Mouse (Mus musculus): ENCODE data around the gene Napepld. TPM values are rescaled to one million over a fixed set of nuclear protein-coding genes. Genes with fewer than 3 reads are reported as not detected.

The Napepld gene
- polyA plus RNA-seq, 1 experiment from 2014 or later, result 3.4 TPM

GRCm38 (mm10) chr5:21658623-21659395 is 42.4 kb downstream of the Napepld start:
- Histone ChIP-seq H3K27me3 (replicated peaks) (no peaks in the 10 kb centered on the region), H3K4me3 (replicated peaks) (no peak overlapping the region), H3K9me3 (no peaks in the 10 kb centered on the region), H3K27ac (no peak overlapping the region), H3K4me2 (replicated peaks) (no peak overlapping the region), H3K4me1 (replicated peaks) (peaks cover 4% of the 10 kb centered on the region), H3K36me3 (peaks cover 4% of the 10 kb centered on the region; the same call in 1 of the 2 replicates), H3K9ac (no peak overlapping the region)
- WGBS, result 42% methylated on average over 11 of the region's 11 CpGs
- peak; percentile 88 for ATAC-seq

DNA sequence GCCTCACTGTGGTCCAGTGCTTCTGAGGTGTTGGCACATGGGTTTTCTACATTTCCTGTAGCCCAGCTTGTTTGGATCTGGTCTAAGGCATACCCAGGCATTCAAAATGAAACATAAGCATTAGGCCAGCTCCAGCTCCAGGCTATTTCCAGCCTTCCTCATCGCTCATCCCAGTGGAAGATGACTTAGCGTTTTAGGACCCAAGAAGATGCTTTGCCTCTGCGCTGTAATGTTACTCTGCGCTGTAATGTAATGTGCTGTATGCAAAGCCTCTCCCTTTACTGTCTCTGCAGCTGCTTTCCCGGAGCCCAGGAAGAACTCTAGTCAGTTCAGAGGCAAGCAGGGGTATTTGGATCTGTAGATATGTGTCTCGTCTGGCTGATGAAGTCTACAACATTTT is 43.2 kb downstream of the Napepld start:
- H3K4me3 ChIP-seq (replicated peaks), result no peak overlapping the region
- H3K4me2 ChIP-seq (replicated peaks), result no peak overlapping the region
- H3K27me3 ChIP-seq (replicated peaks), result no peaks in the 10 kb centered on the region
- no peak overlapping the region for H3K27ac ChIP-seq
- peaks cover 8% of the 10 kb centered on the region for H3K36me3 ChIP-seq
- WGBS, result 87% methylated on average over 6 of the region's 6 CpGs
- H3K9me3 ChIP-seq, result no peaks in the 10 kb centered on the region
- peaks cover 4% of the 10 kb centered on the region for H3K4me1 ChIP-seq (replicated peaks)
- no peak overlapping the region for H3K9ac ChIP-seq
- ATAC-seq, result no peak

GRCm38 (mm10) chr5:21656912-21657311 is 44.3 kb downstream of the Napepld start:
- peaks cover 13% of the 10 kb centered on the region for H3K36me3 ChIP-seq
- H3K4me2 ChIP-seq (replicated peaks), result no peak overlapping the region
- ATAC-seq, result no peak
- H3K9me3 ChIP-seq, result no peaks in the 10 kb centered on the region
- WGBS, result 88% methylated on average over 9 of the region's 9 CpGs
- H3K27me3 ChIP-seq (replicated peaks), result no peaks in the 10 kb centered on the region
- no peak overlapping the region for H3K27ac ChIP-seq
- H3K9ac ChIP-seq, result no peak overlapping the region
- H3K4me1 ChIP-seq (replicated peaks), result peaks cover 4% of the 10 kb centered on the region
- no peak overlapping the region for H3K4me3 ChIP-seq (replicated peaks)

DNA sequence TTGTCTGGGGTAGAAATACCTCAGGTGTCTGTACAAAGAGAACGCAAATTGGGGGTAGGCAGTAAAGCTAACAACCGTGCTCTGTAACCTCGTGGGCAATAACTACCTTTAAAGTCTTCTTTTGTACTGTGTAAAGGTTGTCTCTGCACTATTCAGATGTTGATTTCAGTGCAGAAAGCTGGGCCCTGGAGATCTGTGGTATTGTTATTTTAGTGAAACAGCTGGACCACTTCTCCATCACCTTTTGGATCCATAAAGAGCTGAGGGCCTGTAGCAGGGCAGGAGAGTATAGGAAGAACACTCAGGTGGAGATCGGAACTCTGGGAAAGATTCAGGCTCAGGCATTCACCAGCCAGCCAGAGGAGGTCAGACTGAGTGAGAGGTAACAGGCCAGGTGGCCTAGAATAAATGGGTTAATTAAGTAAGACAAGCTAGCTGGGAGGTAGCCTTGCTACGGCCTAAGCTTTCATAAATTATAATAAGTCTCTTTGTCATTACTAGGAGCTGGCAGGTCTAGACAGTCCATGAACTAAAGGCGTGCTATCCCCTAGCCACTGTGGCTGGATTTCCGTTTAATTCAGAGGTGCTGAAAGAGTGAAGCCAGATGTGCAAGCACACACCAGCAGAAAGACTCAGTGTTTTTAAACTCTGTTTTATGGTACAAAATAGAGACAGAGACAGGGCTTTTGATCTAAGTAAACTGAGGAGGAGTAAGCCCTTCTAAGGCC is 49.1 kb downstream of the Napepld start:
- Histone ChIP-seq H3K9me3 (no peaks in the 10 kb centered on the region), H3K36me3 (peaks cover 23% of the 10 kb centered on the region), H3K4me3 (replicated peaks) (no peak overlapping the region), H3K27ac (no peak overlapping the region), H3K4me1 (replicated peaks) (0 out of 2 replicates have a peak, but pooled peaks cover 3% of the 10 kb centered on the region), H3K4me2 (replicated peaks) (no peak overlapping the region), H3K27me3 (replicated peaks) (no peaks in the 10 kb centered on the region), H3K9ac (no peak overlapping the region)
- no peak for ATAC-seq
- WGBS, result 86% methylated on average over 7 of the region's 7 CpGs

DNA sequence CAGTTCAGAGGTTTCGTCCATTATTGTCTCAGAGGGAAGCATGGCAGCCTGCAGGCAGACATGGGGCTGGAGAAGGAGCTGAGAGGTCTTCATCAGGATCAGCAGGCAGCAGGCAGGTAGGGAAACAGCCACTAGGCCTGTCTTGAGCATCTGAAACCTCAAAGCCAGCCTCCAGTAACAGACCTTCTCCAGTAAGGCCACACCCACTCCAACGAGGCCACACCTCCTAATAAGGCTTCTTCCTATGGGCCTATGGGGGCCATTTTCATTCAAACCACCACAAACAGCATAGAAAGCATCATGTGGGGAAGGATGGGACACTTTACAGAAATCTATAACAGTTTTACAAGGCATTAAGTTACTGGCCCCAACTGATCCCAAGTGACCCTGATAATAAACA is 50.5 kb downstream of the Napepld start:
- WGBS, result 74% methylated on average over 2 of the region's 2 CpGs

GRCm38 (mm10) chr5:21646133-21646491 is 55.1 kb downstream of the Napepld start:
- peak overlapping the region; percentile 84 for H3K4me3 ChIP-seq (replicated peaks)
- H3K4me1 ChIP-seq (replicated peaks), result peaks cover 10% of the 10 kb centered on the region
- H3K27ac ChIP-seq, result peak overlapping the region; percentile 91
- no peaks in the 10 kb centered on the region for H3K9me3 ChIP-seq
- peak overlapping the region; percentile 81 for H3K4me2 ChIP-seq (replicated peaks)
- under 1% methylated on average over 25 of the region's 25 CpGs for WGBS
- H3K36me3 ChIP-seq, result peaks cover 9% of the 10 kb centered on the region; the same call in 1 of the 2 replicates
- no peaks in the 10 kb centered on the region for H3K27me3 ChIP-seq (replicated peaks)
- no peak for ATAC-seq
- peak overlapping the region; percentile 83 for H3K9ac ChIP-seq

More for the DNA sequence above, 50.5 kb downstream of the Napepld start:
- H3K4me2 ChIP-seq (replicated peaks), result no peak overlapping the region
- H3K27me3 ChIP-seq (replicated peaks), result no peaks in the 10 kb centered on the region
- no peaks in the 10 kb centered on the region for H3K9me3 ChIP-seq
- H3K4me1 ChIP-seq (replicated peaks), result 0 out of 2 replicates have a peak, but pooled peaks cover 6% of the 10 kb centered on the region
- no peak overlapping the region for H3K4me3 ChIP-seq (replicated peaks)
- H3K36me3 ChIP-seq, result peaks cover 20% of the 10 kb centered on the region
- no peak overlapping the region for H3K9ac ChIP-seq
- H3K27ac ChIP-seq, result no peak overlapping the region
- no peak for ATAC-seq

DNA sequence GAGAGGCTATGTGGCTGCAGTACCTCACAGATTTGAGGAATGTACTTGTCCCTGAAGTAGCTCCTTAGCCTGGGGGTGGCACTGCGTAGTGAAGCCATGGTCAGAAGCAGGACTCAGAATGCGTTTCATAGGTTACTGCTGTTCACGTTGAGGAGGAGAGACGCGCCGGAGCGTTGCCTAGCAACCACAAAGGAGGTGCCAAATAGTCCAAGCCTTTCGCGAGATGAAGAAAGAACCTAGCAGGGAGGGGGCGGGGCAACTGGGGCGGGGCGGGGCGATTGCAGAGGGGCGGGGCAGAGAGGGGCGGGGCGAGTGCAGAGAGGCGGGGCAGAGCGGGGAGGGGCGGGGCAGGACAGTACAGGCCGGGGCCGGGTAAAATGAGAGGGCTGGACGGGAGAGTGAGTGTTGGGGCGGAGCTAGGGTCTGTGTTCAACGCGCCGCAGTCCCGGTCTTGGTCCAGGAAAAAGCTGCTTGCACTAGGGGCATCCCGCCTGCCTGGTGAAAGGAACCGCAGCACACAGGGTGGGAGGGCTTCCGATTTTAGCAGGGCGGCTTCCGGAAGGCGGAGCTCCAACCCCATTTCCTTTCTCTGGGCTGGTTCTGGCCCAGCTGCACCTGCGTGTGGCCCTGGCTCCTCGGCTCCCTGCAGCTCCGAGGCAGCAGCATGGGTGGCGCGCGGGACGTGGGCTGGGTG is 55.6 kb downstream of the Napepld start, which contains the start of the genes Fbxl13 and Armc10:
Fbxl13 (minus strand) TSS at position 196 of the 694 bp plus-strand sequence.
Armc10 (plus strand) TSS at position 375 of the 694 bp plus-strand sequence.
- under 1% methylated on average over 40 of the region's 40 CpGs for WGBS
- H3K4me2 ChIP-seq (replicated peaks), result peak within 1 kb of the TSS; percentile 81
- ATAC-seq, result peak; percentile 96
- no peaks in the 10 kb centered on the region for H3K27me3 ChIP-seq (replicated peaks)
- peaks cover 10% of the 10 kb centered on the region for H3K4me1 ChIP-seq (replicated peaks)
- no peaks in the 10 kb centered on the region for H3K9me3 ChIP-seq
- H3K9ac ChIP-seq, result peak within 1 kb of the TSS; percentile 83
- 0 out of 2 replicates have a peak, but pooled peaks cover 4% of the 10 kb centered on the region for H3K36me3 ChIP-seq
- H3K4me3 ChIP-seq (replicated peaks), result peak within 1 kb of the TSS; percentile 84
- peak within 1 kb of the TSS; percentile 91 for H3K27ac ChIP-seq

GRCm38 (mm10) chr5:21644891-21645438 is 56.2 kb downstream of the Napepld start:
- no peak overlapping the region for H3K27ac ChIP-seq
- H3K4me2 ChIP-seq (replicated peaks), result peak overlapping the region; percentile 81
- H3K4me3 ChIP-seq (replicated peaks), result peak overlapping the region; percentile 84
- H3K27me3 ChIP-seq (replicated peaks), result no peaks in the 10 kb centered on the region
- H3K9ac ChIP-seq, result no peak overlapping the region
- ATAC-seq, result no peak
- no peaks in the 10 kb centered on the region for H3K36me3 ChIP-seq
- no peaks in the 10 kb centered on the region for H3K9me3 ChIP-seq
- 15% methylated on average over 14 of the region's 14 CpGs for WGBS
- H3K4me1 ChIP-seq (replicated peaks), result peaks cover 10% of the 10 kb centered on the region

GRCm38 (mm10) chr5:21643606-21644005 is 57.6 kb downstream of the Napepld start:
- no peak overlapping the region for H3K4me3 ChIP-seq (replicated peaks)
- H3K4me1 ChIP-seq (replicated peaks), result peaks cover 10% of the 10 kb centered on the region
- H3K9ac ChIP-seq, result no peak overlapping the region
- no peaks in the 10 kb centered on the region for H3K9me3 ChIP-seq
- no peak for ATAC-seq
- H3K4me2 ChIP-seq (replicated peaks), result no peak overlapping the region
- H3K36me3 ChIP-seq, result no peaks in the 10 kb centered on the region
- H3K27ac ChIP-seq, result no peak overlapping the region
- 8% methylated on average over 1 of the region's 1 CpGs for WGBS
- no peaks in the 10 kb centered on the region for H3K27me3 ChIP-seq (replicated peaks)

GRCm38 (mm10) chr5:21640961-21641360 is 60.2 kb downstream of the Napepld start:
- H3K4me2 ChIP-seq (replicated peaks), result no peak overlapping the region
- ATAC-seq, result no peak
- no peak overlapping the region for H3K9ac ChIP-seq
- WGBS, result 2% methylated on average over 1 of the region's 1 CpGs
- no peaks in the 10 kb centered on the region for H3K36me3 ChIP-seq
- H3K27ac ChIP-seq, result no peak overlapping the region
- H3K4me1 ChIP-seq (replicated peaks), result peaks cover 4% of the 10 kb centered on the region
- no peaks in the 10 kb centered on the region for H3K9me3 ChIP-seq
- H3K4me3 ChIP-seq (replicated peaks), result no peak overlapping the region
- H3K27me3 ChIP-seq (replicated peaks), result no peaks in the 10 kb centered on the region

DNA sequence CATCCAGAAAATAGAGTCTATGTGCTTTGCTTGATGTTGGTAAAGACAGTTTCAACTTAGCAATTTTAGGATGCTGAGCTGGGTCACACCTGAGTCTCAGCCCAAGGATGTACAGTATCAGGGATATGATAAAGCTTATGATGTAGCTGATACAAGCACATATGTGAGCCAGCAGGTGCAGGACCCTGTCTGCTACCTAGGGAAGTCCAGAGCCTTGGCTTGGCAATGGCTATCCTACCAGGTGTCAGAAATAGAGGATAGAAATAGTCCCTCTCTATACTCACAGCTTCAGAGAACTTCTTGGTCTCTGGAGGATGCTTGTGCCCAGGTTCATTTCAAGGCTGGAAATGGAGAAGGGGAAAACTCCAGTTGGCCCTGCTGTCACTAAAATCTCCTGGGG is 75.3 kb downstream of the Napepld start:
- no peak for ATAC-seq

More for the DNA sequence above, 75.3 kb downstream of the Napepld start:
- Histone ChIP-seq H3K4me2 (replicated peaks) (no peak overlapping the region), H3K36me3 (no peaks in the 10 kb centered on the region), H3K27me3 (replicated peaks) (no peaks in the 10 kb centered on the region), H3K9me3 (no peaks in the 10 kb centered on the region), H3K9ac (no peak overlapping the region), H3K4me1 (replicated peaks) (no peaks in the 10 kb centered on the region), H3K4me3 (replicated peaks) (no peak overlapping the region), H3K27ac (no peak overlapping the region)

Measured in intestine, embryonic 15.5 days (tissue).